Mouse (Mus musculus) C2C12 (cell line): ENCODE measurements around the gene Slc29a1. TPM values are rescaled to one million over a fixed set of nuclear protein-coding genes. Genes with fewer than 3 reads are reported as not detected.
A peak's percentile ranks its signal among the peaks of the same experiment; 100 is the strongest.

Experiments
- H3K27me3 ChIP-seq: one replicate; pipeline ENCODE4 v1.6.1; 2011; ENCODE audit not compliant: control insufficient read depth, insufficient read depth, insufficient read length
- H3K36me3 ChIP-seq: one replicate; pipeline ENCODE4 v1.6.1; 2011; ENCODE audit not compliant: control insufficient read depth, insufficient read depth
- H3K4me3 ChIP-seq: one replicate; pipeline ENCODE4 v1.5.1; 2011; ENCODE audit warnings: mild to moderate bottlenecking, control low read depth; ENCODE audit not compliant: poor library complexity, insufficient read depth, severe bottlenecking
- H3K79me2 ChIP-seq: one replicate; pipeline ENCODE4 v1.6.1; 2011; ENCODE audit not compliant: control insufficient read depth, insufficient read depth
- H3K79me3 ChIP-seq: one replicate; pipeline ENCODE4 v1.6.1; 2011; ENCODE audit warnings: low read depth, control low read depth
- H3ac ChIP-seq: one replicate; pipeline ENCODE3; 2011; ENCODE audit warnings: low read depth; ENCODE audit not compliant: control insufficient read depth, insufficient read length
- CEBPB ChIP-seq: IDR thresholded peaks from one replicate; pipeline ENCODE4 v1.6.1; 2011; ENCODE audit warnings: low read depth, mild to moderate bottlenecking, control low read depth, moderate library complexity
- CTCF ChIP-seq: IDR thresholded peaks from one replicate; pipeline ENCODE4 v1.5.1; 2011; ENCODE audit not compliant: control insufficient read depth, insufficient read depth, insufficient read length
- FOSL1 ChIP-seq: IDR thresholded peaks from one replicate; pipeline ENCODE4 v1.8.0; 2011; ENCODE audit warnings: mild to moderate bottlenecking, low read length; ENCODE audit not compliant: poor library complexity, insufficient read depth, severe bottlenecking
- MAX ChIP-seq: IDR thresholded peaks from one replicate; pipeline ENCODE4 v1.6.1; 2011; ENCODE audit warnings: mild to moderate bottlenecking, control low read depth
- MYOD1 ChIP-seq: IDR thresholded peaks from one replicate; pipeline ENCODE4 v1.6.1; 2011; ENCODE audit warnings: low read depth; ENCODE audit not compliant: control insufficient read depth, insufficient read length
- MYOG ChIP-seq: IDR thresholded peaks from one replicate; pipeline ENCODE4 v1.6.1; 2011; ENCODE audit not compliant: control insufficient read depth, insufficient read length; ENCODE audit errors: extremely low read depth
- USF1 ChIP-seq: IDR thresholded peaks from one replicate; pipeline ENCODE4 v1.6.1; 2011; ENCODE audit warnings: low read depth, mild to moderate bottlenecking, control low read depth, moderate library complexity
- polyA plus RNA-seq: library from polyadenylated mRNA; unstranded; fragments of >200 nt; fragmentation: generic; extraction: Trizol; gene quantifications from one replicate; pipeline ENCODE4 v1.2.1, GENCODE M21; 2012; ENCODE audit warnings: missing spikeins

Gene Slc29a1
- polyA plus RNA-seq, 1 experiment, result 264 TPM

DNA sequence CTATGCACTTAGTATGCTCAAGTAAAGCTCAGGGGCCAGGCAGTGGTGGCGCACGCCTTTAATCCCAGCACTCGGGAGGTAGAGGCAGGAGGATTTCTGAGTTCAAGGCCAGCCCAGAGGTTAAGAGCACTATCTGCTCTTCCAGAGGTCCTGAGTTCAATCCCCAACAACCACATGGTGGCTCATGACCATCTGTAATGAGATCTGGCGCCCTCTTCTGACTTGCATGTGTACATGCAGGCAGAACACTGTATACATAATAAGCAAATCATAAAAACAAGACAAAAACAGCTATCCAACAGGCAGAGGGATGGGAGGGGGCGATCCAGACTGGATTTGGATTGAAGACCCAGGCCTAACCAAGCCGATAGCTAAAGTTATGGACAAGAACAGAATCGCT is 20.6 kb downstream of the Slc29a1 start:
- peaks cover 9% of the 10 kb centered on the region for H3K79me2 ChIP-seq
- H3ac ChIP-seq, result no peak overlapping the region
- no peaks in the 10 kb centered on the region for H3K27me3 ChIP-seq
- TF ChIP-seq MYOG, result no peak
- no peak for TF ChIP-seq MYOD1
- TF ChIP-seq CTCF, result no peak
- TF ChIP-seq FOSL1, result no peak
- TF ChIP-seq USF1, result no peak
- no peak for TF ChIP-seq MAX
- TF ChIP-seq CEBPB, result no peak
- no peaks in the 10 kb centered on the region for H3K79me3 ChIP-seq
- H3K4me3 ChIP-seq, result no peak overlapping the region
- peaks cover 6% of the 10 kb centered on the region for H3K36me3 ChIP-seq

GRCm38 (mm10) chr17:45578242-45578641 is 21.2 kb downstream of the Slc29a1 start:
- H3ac ChIP-seq, result no peak overlapping the region
- H3K27me3 ChIP-seq, result no peaks in the 10 kb centered on the region
- H3K4me3 ChIP-seq, result no peak overlapping the region
- TF ChIP-seq CEBPB (no peak), MYOG (no peak), FOSL1 (no peak), CTCF (no peak), USF1 (no peak)
- H3K79me3 ChIP-seq, result no peaks in the 10 kb centered on the region
- H3K79me2 ChIP-seq, result peaks cover 15% of the 10 kb centered on the region
- H3K36me3 ChIP-seq, result peaks cover under 1% of the 10 kb centered on the region

GRCm38 (mm10) chr17:45575123-45575897 is 24.1 kb downstream of the Slc29a1 start:
- Histone ChIP-seq H3K79me2 (peaks cover 44% of the 10 kb centered on the region), H3K79me3 (peaks cover 28% of the 10 kb centered on the region), H3K27me3 (no peaks in the 10 kb centered on the region), H3K36me3 (peaks cover 21% of the 10 kb centered on the region), H3ac (no peak overlapping the region), H3K4me3 (no peak overlapping the region)
- TF ChIP-seq CTCF (no peak), CEBPB (no peak)

GRCm38 (mm10) chr17:45574129-45574761 is 25.2 kb downstream of the Slc29a1 start:
- peak overlapping the region; percentile 95 for H3K4me3 ChIP-seq
- TF ChIP-seq USF1 (no peak), FOSL1 (no peak), CEBPB (no peak), MYOG (no peak), CTCF (no peak), MAX (no peak), MYOD1 (no peak)
- peaks cover 38% of the 10 kb centered on the region for H3K79me3 ChIP-seq
- H3ac ChIP-seq, result peak overlapping the region; percentile 78
- peaks cover 55% of the 10 kb centered on the region for H3K79me2 ChIP-seq
- peaks cover 32% of the 10 kb centered on the region for H3K36me3 ChIP-seq
- H3K27me3 ChIP-seq, result no peaks in the 10 kb centered on the region

- H3K27me3 ChIP-seq, result no peaks in the 10 kb centered on the region
- peak overlapping the region; percentile 95 for H3K4me3 ChIP-seq
- TF ChIP-seq MYOD1, result no peak
- no peak for TF ChIP-seq MYOG
- TF ChIP-seq CTCF, result no peak
- no peak for TF ChIP-seq USF1
- TF ChIP-seq MAX, result no peak
- no peak for TF ChIP-seq FOSL1
- no peak for TF ChIP-seq CEBPB
- peaks cover 40% of the 10 kb centered on the region for H3K79me3 ChIP-seq
- peak overlapping the region; percentile 78 for H3ac ChIP-seq
- H3K79me2 ChIP-seq, result peaks cover 60% of the 10 kb centered on the region
- H3K36me3 ChIP-seq, result peaks cover 37% of the 10 kb centered on the region
Measured at GRCm38 (mm10) chr17:45573780-45574123, 25.7 kb downstream of the Slc29a1 start.
